Mouse (Mus musculus) kidney, embryonic 16.5 days (tissue): Measurements from ENCODE around the gene Nop9. TPM values are rescaled to one million over a fixed set of nuclear protein-coding genes. Genes with fewer than 3 reads are reported as not detected.

Source experiments
- ATAC-seq: fragments of 200-750 bp; cut with Nextera tagmentation; 2 replicates; pipeline ENCODE4 v1.8.0; 2017; ENCODE audit warnings: moderate TSS enrichment; ENCODE audit not compliant: low FRiP score, low TSS enrichment
- H3K27ac ChIP-seq: fragments of 300-500 bp; sonication (generic); 2 replicates; pipeline ENCODE4 v1.5.1; 2014; ENCODE audit warnings: low read length
- H3K27me3 ChIP-seq: fragments of 300-500 bp; sonication (generic); 2 replicates; pipeline ENCODE4 v1.6.1; 2014; ENCODE audit warnings: low read length, control low read depth, mixed read lengths; ENCODE audit not compliant: insufficient read depth
- H3K36me3 ChIP-seq: fragments of 300-500 bp; sonication (generic); 2 replicates; pipeline ENCODE4 v1.6.1; 2014; ENCODE audit warnings: low read length, control low read depth, mixed read lengths; ENCODE audit not compliant: insufficient read depth
- H3K4me1 ChIP-seq: fragments of 300-500 bp; sonication (generic); 2 replicates; pipeline ENCODE4 v1.6.1; 2014; ENCODE audit warnings: low read length, control low read depth, mixed read lengths; ENCODE audit not compliant: insufficient read depth
- H3K4me2 ChIP-seq: fragments of 300-500 bp; sonication (generic); replicated peaks from 2 replicates; pipeline ENCODE4 v1.6.1; 2014; ENCODE audit warnings: low read depth, low read length
- H3K4me3 ChIP-seq: fragments of 300-500 bp; sonication (generic); 2 replicates; pipeline ENCODE4 v1.5.1; 2014; ENCODE audit warnings: mild to moderate bottlenecking, low read length
- H3K9ac ChIP-seq: fragments of 300-500 bp; sonication (generic); replicated peaks from 2 replicates; pipeline ENCODE4 v1.6.1; 2014; ENCODE audit warnings: low read length
- H3K9me3 ChIP-seq: fragments of 300-500 bp; sonication (generic); 2 replicates; pipeline ENCODE4 v1.6.1; 2016; ENCODE audit warnings: low read length, control low read depth
- WGBS: fragments of 180-500 bp; shearing (Covaris S2); extraction: QIAGEN DNeasy Blood & Tissue Kit; methylation state at CpG from one replicate; pipeline ENCODE4 v1.1.7; 2014; 5-methylcytosine and 5-hydroxymethylcytosine counted together
- polyA plus RNA-seq: library from polyadenylated mRNA; unstranded; fragments of >200 nt; fragmentation: Nextera tagmentation; extraction: Ambion mirVana; gene quantifications from 2 replicates; pipeline ENCODE4 v1.2.1, GENCODE M21; 2015

Nop9 gene
- polyA plus RNA-seq, 1 experiment from 2014 or later, result 41.9 TPM

GRCm38 (mm10) chr14:55723433-55723832 is 22.1 kb upstream of the Nop9 start:
- Histone ChIP-seq H3K27ac (no peak overlapping the region), H3K9me3 (no peaks in the 10 kb centered on the region), H3K4me2 (no peak overlapping the region), H3K4me1 (peaks cover 10% of the 10 kb centered on the region), H3K27me3 (no peaks in the 10 kb centered on the region), H3K9ac (no peak overlapping the region), H3K4me3 (no peak overlapping the region), H3K36me3 (peaks cover 13% of the 10 kb centered on the region; the same call in 1 of the 2 replicates)
- 92% methylated on average over 7 of the region's 7 CpGs for WGBS
- ATAC-seq, result no peak

- H3K9ac ChIP-seq, result 0 out of 2 replicates have a peak overlapping the region, but pooled peaks have one; percentile 16
- H3K4me2 ChIP-seq, result no peak overlapping the region
- no peaks in the 10 kb centered on the region for H3K27me3 ChIP-seq
- H3K36me3 ChIP-seq, result 0 out of 2 replicates have a peak, but pooled peaks cover 7% of the 10 kb centered on the region
- no peak overlapping the region for H3K4me3 ChIP-seq
- no peak overlapping the region for H3K27ac ChIP-seq
- H3K9me3 ChIP-seq, result no peaks in the 10 kb centered on the region
- H3K4me1 ChIP-seq, result peaks cover 10% of the 10 kb centered on the region
- ATAC-seq, result no peak
- WGBS, result 54% methylated on average over 8 of the region's 8 CpGs
These were observed 21.1 kb upstream of the Nop9 start for GRCm38 (mm10) chr14:55724411-55724871.

- Histone ChIP-seq H3K27me3 (no peaks in the 10 kb centered on the region), H3K4me1 (peaks cover 5% of the 10 kb centered on the region), H3K4me3 (no peak overlapping the region), H3K36me3 (no peaks in the 10 kb centered on the region), H3K9ac (no peak overlapping the region), H3K9me3 (no peaks in the 10 kb centered on the region), H3K27ac (no peak overlapping the region), H3K4me2 (no peak overlapping the region)
- no peak for ATAC-seq
These were observed 19.2 kb upstream of the Nop9 start for GRCm38 (mm10) chr14:55726261-55726660.

- WGBS, result 67% methylated on average over 8 of the region's 8 CpGs
- ATAC-seq, result no peak
These were observed 17.4 kb upstream of the Nop9 start for GRCm38 (mm10) chr14:55727889-55728685.

GRCm38 (mm10) chr14:55730116-55730515 is 15.4 kb upstream of the Nop9 start:
- H3K4me3 ChIP-seq, result no peak overlapping the region
- no peak for ATAC-seq
- no peak overlapping the region for H3K27ac ChIP-seq
- H3K4me1 ChIP-seq, result no peaks in the 10 kb centered on the region
- no peaks in the 10 kb centered on the region for H3K9me3 ChIP-seq
- 74% methylated on average over 7 of the region's 7 CpGs for WGBS
- H3K27me3 ChIP-seq, result no peaks in the 10 kb centered on the region
- no peak overlapping the region for H3K9ac ChIP-seq
- H3K4me2 ChIP-seq, result no peak overlapping the region
- no peaks in the 10 kb centered on the region for H3K36me3 ChIP-seq

More at GRCm38 (mm10) chr14:55727889-55728685, 17.4 kb upstream of the Nop9 start:
- H3K4me2 ChIP-seq, result no peak overlapping the region
- no peaks in the 10 kb centered on the region for H3K27me3 ChIP-seq
- no peak overlapping the region for H3K27ac ChIP-seq
- no peaks in the 10 kb centered on the region for H3K9me3 ChIP-seq
- no peak overlapping the region for H3K9ac ChIP-seq
- H3K36me3 ChIP-seq, result no peaks in the 10 kb centered on the region
- no peaks in the 10 kb centered on the region for H3K4me1 ChIP-seq
- H3K4me3 ChIP-seq, result no peak overlapping the region

GRCm38 (mm10) chr14:55730531-55731032 is 14.9 kb upstream of the Nop9 start:
- Histone ChIP-seq H3K4me1 (no peaks in the 10 kb centered on the region), H3K27ac (no peak overlapping the region), H3K4me3 (no peak overlapping the region), H3K9me3 (no peaks in the 10 kb centered on the region), H3K9ac (no peak overlapping the region), H3K4me2 (no peak overlapping the region), H3K27me3 (no peaks in the 10 kb centered on the region), H3K36me3 (no peaks in the 10 kb centered on the region)
- 85% methylated on average over 7 of the region's 7 CpGs for WGBS
- ATAC-seq, result no peak

GRCm38 (mm10) chr14:55733889-55734288 is 11.6 kb upstream of the Nop9 start:
- H3K4me1 ChIP-seq, result 0 out of 2 replicates have a peak, but pooled peaks cover 7% of the 10 kb centered on the region
- H3K27ac ChIP-seq, result no peak overlapping the region
- peaks cover 11% of the 10 kb centered on the region for H3K36me3 ChIP-seq
- 77% methylated on average over 10 of the region's 10 CpGs for WGBS
- H3K4me2 ChIP-seq, result no peak overlapping the region
- H3K4me3 ChIP-seq, result no peak overlapping the region
- no peaks in the 10 kb centered on the region for H3K27me3 ChIP-seq
- ATAC-seq, result no peak
- H3K9me3 ChIP-seq, result no peaks in the 10 kb centered on the region
- H3K9ac ChIP-seq, result no peak overlapping the region

GRCm38 (mm10) chr14:55734869-55735268 is 10.6 kb upstream of the Nop9 start:
- Histone ChIP-seq H3K9ac (no peak overlapping the region), H3K4me1 (0 out of 2 replicates have a peak, but pooled peaks cover 7% of the 10 kb centered on the region), H3K9me3 (no peaks in the 10 kb centered on the region), H3K27me3 (no peaks in the 10 kb centered on the region), H3K27ac (no peak overlapping the region), H3K36me3 (peaks cover 20% of the 10 kb centered on the region), H3K4me3 (no peak overlapping the region), H3K4me2 (no peak overlapping the region)
- WGBS, result 83% methylated on average over 7 of the region's 7 CpGs
- ATAC-seq, result no peak

GRCm38 (mm10) chr14:55735334-55735733 is 10.2 kb upstream of the Nop9 start:
- Histone ChIP-seq H3K9me3 (no peaks in the 10 kb centered on the region), H3K36me3 (peaks cover 24% of the 10 kb centered on the region), H3K4me3 (no peak overlapping the region), H3K27me3 (no peaks in the 10 kb centered on the region), H3K9ac (no peak overlapping the region), H3K27ac (no peak overlapping the region), H3K4me1 (0 out of 2 replicates have a peak, but pooled peaks cover 7% of the 10 kb centered on the region), H3K4me2 (no peak overlapping the region)
- no peak for ATAC-seq
- WGBS, result 47% methylated on average over 3 of the region's 3 CpGs

GRCm38 (mm10) chr14:55735758-55736157 is 9.7 kb upstream of the Nop9 start:
- WGBS, result 79% methylated on average over 4 of the region's 4 CpGs
- peaks cover 28% of the 10 kb centered on the region for H3K36me3 ChIP-seq
- H3K9me3 ChIP-seq, result no peaks in the 10 kb centered on the region
- H3K4me1 ChIP-seq, result 0 out of 2 replicates have a peak, but pooled peaks cover 7% of the 10 kb centered on the region
- ATAC-seq, result no peak
- H3K27ac ChIP-seq, result no peak overlapping the region
- H3K27me3 ChIP-seq, result no peaks in the 10 kb centered on the region
- no peak overlapping the region for H3K4me3 ChIP-seq
- no peak overlapping the region for H3K9ac ChIP-seq
- no peak overlapping the region for H3K4me2 ChIP-seq
